Mouse (Mus musculus): Measurements from ENCODE around the gene Ttc27. TPM values are rescaled to one million over a fixed set of nuclear protein-coding genes. Genes with fewer than 3 reads are reported as not detected.
A peak's percentile ranks its signal among the peaks of the same experiment; 100 is the strongest.
"Not testable (repeated sequence)": the region's sequence is repeated elsewhere in the genome, so short reads cannot be mapped to it uniquely, and the experiment has no call there.

Gene Ttc27
- total RNA-seq (2018; cell fraction: chromatin; rRNA removed), result 10 to 100 TPM in 23 of 26 experiments, 1 to 10 TPM in 3; 6.0 to 44.6 (median 20.9) TPM
- total RNA-seq (2018; cell fraction: cytosol; rRNA removed), result 10 to 100 TPM in 7 of 26 experiments, 1 to 10 TPM in 19; 5.8 to 12.4 (median 9.2) TPM
- 10 to 100 TPM in 18 of 26 experiments, 1 to 10 TPM in 8; 6.2 to 27.7 (median 13.4) TPM for total RNA-seq (2018; cell fraction: nucleus; rRNA removed)
- 5.7 to 15.0 TPM (median 5.9 TPM) in 3 replicates for polyA plus RNA-seq (2018)

DNA sequence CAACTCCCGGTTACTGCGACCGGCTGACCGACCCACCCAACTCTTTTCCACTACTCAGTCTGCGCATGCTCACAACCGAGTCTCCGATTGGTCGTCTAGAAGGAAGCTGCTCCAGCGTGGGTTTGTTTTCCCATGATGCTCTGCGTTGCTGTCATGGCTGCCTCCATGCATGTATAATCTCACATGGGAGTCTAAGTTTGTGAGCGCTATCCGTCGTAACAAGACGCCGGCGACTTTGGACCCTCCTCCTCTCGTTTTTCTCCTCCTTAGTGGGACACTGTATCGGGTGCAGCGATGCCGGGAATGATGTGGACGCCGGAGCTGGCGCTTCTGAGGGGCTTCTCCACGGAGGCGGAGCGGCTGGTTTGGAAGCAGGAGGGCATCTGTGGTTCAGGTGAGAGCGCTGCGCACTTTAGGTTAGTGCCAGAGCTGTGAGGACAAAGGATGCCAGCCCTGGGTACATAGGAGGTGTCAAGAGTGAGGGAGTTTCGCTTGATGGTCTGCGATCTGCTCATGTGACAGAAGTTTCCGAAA lies at the start of gene Ttc27:
Gene Ttc27 (plus strand): TSS at position 115 of the 534 bp plus-strand sequence.
- Histone ChIP-seq H3K4me3 (ENCODE audit: inconsistent target) (peak within 1 kb of the TSS; percentile 99), H3K79me2 (ENCODE audit: inconsistent target) (0 out of 2 replicates have a peak, but pooled peaks cover 8% of the 10 kb centered on the region), H3K27ac (peak within 1 kb of the TSS; percentile 61), H3K36me3 (ENCODE audit: inconsistent target) (0 out of 2 replicates have a peak, but pooled peaks cover 9% of the 10 kb centered on the region)
- under 1% methylated on average over 31 of the region's 31 CpGs for WGBS (ENCODE audit: missing documents)

DNA sequence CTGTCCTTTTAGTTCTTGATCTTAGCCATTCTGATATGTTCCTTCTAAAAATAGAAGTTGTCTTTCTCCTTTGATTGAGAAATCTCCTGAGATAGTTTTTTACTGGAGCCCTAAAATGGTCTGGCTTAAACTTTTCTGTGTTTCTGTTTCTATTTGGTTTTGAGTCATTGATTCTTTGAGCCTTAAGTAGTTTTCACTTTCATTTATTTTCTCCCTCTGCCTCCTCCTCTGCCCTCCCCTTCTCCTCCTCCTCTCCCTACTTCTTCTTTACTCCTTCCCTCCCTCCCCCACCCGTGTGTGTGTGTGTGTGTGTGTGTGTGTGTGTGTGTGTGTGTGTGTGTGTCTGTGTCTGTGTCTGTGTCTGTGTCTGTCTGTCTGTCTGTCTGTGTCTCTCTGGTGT lies 49.5 kb upstream of the Ttc27 start:
- Histone ChIP-seq H3K4me3 (ENCODE audit: inconsistent target) (no peak overlapping the region), H3K27ac (peak overlapping the region; percentile 33), H3K36me3 (ENCODE audit: inconsistent target) (peaks cover 41% of the 10 kb centered on the region), H3K79me2 (ENCODE audit: inconsistent target) (no peaks in the 10 kb centered on the region)
- WGBS (ENCODE audit: missing documents), result no CpG with 5 or more reads among the region's 1 CpGs

DNA sequence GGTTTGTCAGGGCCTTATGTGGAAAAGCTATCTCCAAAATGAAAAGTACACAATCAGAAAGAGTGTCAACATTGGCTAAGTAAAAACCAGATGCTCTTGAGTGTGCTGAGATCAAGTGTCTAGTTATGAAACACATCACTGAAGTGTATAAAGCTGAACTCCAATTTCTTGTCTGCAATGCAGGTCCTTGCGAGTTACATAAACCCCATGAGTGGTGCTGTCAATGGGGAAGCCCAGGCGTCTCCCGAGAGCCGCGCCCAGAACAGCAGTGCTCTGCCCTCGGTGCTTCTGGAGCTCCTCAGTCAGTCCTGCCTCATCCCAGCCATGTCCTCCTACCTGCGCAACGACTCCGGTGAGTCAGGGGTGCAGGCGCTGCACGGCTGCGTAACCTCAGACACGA lies 47.5 kb upstream of the Ttc27 start:
- H3K36me3 ChIP-seq (ENCODE audit: inconsistent target), result peaks cover 34% of the 10 kb centered on the region
- WGBS (ENCODE audit: missing documents), result 96% methylated on average over 13 of the region's 13 CpGs
- H3K4me3 ChIP-seq (ENCODE audit: inconsistent target), result no peak overlapping the region
- H3K79me2 ChIP-seq (ENCODE audit: inconsistent target), result no peaks in the 10 kb centered on the region
- no peak overlapping the region for H3K27ac ChIP-seq

DNA sequence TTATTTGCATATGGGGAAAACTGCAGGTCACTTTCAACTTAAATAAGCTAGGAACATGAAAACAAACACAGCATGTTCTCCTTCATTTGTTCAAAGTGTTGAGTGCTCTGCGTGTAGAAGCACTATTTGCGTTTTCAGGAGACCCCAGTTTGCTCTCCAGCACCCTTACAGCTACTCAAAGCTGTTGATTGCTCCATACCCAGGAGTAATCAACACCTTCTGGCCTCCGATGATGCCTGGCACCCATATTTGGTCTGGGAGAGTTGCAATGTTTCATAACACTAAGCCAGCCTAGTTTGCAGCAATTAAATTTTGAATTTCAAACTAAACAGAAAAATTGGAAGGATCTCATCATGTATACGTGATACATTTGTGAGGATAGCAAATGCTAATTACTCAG lies 45.1 kb upstream of the Ttc27 start:
- Histone ChIP-seq H3K4me3 (ENCODE audit: inconsistent target) (no peak overlapping the region), H3K36me3 (ENCODE audit: inconsistent target) (peaks cover 51% of the 10 kb centered on the region), H3K79me2 (ENCODE audit: inconsistent target) (no peaks in the 10 kb centered on the region; the same call in 1 of the 2 replicates), H3K27ac (no peak overlapping the region)
- WGBS (ENCODE audit: missing documents), result 97% methylated on average over 4 of the region's 4 CpGs

DNA sequence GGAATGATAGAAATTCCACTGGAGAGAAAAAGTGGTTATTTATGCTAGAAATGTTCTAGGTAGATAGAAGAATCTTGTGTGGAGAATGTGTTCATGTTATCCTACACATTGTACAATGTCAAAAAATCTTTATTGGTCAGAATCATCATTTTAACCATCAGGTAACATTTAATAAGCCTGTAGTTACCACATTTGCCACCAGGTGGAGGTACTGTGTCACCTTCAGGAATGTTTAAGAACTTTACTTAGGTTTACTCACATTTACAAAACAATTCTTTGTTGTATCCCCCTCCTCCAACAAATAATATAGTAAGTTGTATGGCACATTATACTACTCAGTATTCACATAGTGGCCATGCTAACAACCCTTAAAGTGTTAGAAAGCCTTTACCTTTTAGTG lies 44.3 kb upstream of the Ttc27 start:
- H3K27ac ChIP-seq, result no peak overlapping the region
- H3K79me2 ChIP-seq (ENCODE audit: inconsistent target), result no peaks in the 10 kb centered on the region; the same call in 1 of the 2 replicates
- peaks cover 59% of the 10 kb centered on the region for H3K36me3 ChIP-seq (ENCODE audit: inconsistent target)

DNA sequence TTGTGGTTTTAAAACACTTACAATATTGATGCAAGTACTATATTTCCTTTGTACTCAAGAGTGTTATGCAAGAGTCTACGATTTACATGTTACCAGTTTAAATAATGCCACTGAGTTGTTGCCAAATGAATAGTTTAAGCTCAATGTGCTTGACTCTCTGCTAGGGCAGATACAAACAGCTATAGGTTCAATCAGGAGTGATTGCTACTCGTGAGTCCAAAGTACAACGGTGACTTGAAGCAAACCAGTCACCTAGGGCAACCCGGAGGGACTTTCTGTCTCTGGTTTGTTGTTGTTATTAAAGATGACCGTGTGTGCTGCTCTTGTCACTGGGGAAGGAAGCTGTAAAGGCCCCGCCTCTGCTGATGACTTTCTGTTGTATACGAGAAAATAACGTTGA lies 39.5 kb upstream of the Ttc27 start:
- Histone ChIP-seq H3K27ac (no peak overlapping the region), H3K36me3 (ENCODE audit: inconsistent target) (peaks cover 48% of the 10 kb centered on the region), H3K4me3 (ENCODE audit: inconsistent target) (no peak overlapping the region), H3K79me2 (ENCODE audit: inconsistent target) (no peaks in the 10 kb centered on the region; the same call in 1 of the 2 replicates)
- 85% methylated on average over 8 of the region's 8 CpGs for WGBS (ENCODE audit: missing documents)

More for the DNA sequence above, 44.3 kb upstream of the Ttc27 start:
- H3K4me3 ChIP-seq (ENCODE audit: inconsistent target), result no peak overlapping the region

DNA sequence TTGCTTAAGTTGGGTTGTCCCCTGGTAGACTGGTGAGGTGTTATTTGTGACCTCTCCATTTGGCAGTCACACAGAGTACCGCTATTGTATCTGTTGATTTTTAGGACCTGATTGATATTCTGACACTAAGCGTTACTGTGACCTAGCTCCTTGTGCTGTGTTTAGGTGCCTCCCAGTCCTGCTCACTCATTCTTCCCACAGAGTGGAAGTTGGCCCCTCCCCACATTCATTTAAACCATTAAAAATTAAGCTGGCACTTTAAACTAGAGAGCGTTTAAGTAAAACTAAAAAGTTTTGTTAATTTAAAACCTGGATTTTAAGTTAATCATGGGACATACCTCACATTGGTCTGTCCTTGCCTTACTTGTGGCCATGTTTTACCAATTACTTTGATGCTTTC lies 32.6 kb upstream of the Ttc27 start:
- Histone ChIP-seq H3K36me3 (ENCODE audit: inconsistent target) (peaks cover 18% of the 10 kb centered on the region), H3K4me3 (ENCODE audit: inconsistent target) (no peak overlapping the region), H3K79me2 (ENCODE audit: inconsistent target) (no peaks in the 10 kb centered on the region), H3K27ac (no peak overlapping the region)
- WGBS (ENCODE audit: missing documents), result 100% methylated on average over 3 of the region's 3 CpGs

DNA sequence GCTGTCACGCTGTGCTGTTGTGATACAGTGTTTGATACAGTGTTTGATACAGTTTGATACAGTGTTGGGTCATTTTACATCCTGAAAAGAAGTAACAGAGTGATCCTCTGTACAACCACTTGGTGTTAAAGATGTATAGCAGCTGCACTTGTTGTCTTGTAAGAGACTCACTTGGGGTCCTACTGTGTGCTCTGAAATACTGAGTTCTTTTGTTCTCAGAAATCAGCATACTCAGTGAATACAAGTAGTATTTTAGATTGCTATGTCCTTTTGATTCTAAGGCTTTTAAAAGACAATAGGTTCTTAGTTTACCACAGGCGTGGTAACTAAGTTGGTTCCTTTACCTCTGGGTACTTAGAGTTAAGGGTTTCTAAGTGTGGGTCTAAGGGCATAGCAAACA lies 29.0 kb upstream of the Ttc27 start:
- Histone ChIP-seq H3K79me2 (ENCODE audit: inconsistent target) (no peaks in the 10 kb centered on the region), H3K27ac (no peak overlapping the region), H3K36me3 (ENCODE audit: inconsistent target) (peaks cover 47% of the 10 kb centered on the region), H3K4me3 (ENCODE audit: inconsistent target) (no peak overlapping the region)
- WGBS (ENCODE audit: missing documents), result 94% methylated on average over 2 of the region's 2 CpGs

DNA sequence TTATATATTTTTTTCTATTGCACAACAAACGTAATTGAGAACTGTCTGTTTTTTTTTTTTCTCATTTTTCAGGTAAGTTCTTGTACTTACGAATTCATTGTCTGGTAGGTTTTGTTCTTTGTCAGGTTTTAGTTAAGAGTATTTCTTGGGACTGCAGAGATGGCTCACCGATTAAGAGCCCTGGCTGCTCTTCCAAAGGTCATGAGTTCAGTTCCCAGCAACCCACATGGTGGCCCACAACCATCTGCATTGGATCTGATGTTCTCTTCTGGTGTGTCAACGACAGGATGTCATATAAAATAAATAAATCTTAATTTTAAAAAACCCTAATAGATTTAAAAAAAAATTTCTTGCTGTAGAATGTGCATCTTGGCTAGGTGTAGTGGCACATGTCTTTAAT lies 28.1 kb upstream of the Ttc27 start:
- Histone ChIP-seq H3K36me3 (ENCODE audit: inconsistent target) (peaks cover 50% of the 10 kb centered on the region), H3K79me2 (ENCODE audit: inconsistent target) (no peaks in the 10 kb centered on the region), H3K4me3 (ENCODE audit: inconsistent target) (no peak overlapping the region), H3K27ac (no peak overlapping the region)
- 92% methylated on average over 4 of the region's 4 CpGs for WGBS (ENCODE audit: missing documents)

DNA sequence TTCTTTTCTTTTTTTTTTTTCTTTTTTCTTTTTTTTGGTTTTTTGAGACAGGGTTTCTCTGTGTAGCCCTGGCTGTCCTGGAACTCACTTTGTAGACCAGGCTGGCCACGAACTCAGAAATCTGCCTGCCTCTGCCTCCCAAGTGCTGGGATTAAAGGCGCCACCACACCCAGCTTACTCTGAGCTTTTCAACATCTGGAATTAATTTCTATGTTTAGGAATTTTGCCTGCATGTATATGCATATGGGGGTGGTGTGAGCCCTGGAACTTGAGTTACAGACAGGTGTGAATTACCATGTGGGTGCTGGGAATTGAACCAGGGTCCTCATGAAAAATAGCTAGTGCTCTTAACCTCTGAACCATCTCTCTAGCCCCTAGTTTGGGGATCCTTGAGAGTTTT lies 15.9 kb upstream of the Ttc27 start:
- H3K27ac ChIP-seq; H3K4me3 ChIP-seq (ENCODE audit: inconsistent target); H3K79me2 ChIP-seq (ENCODE audit: inconsistent target): not testable (repeated sequence)
- peaks cover 59% of the 10 kb centered on the region for H3K36me3 ChIP-seq (ENCODE audit: inconsistent target)
- 96% methylated on average over 2 of the region's 2 CpGs for WGBS (ENCODE audit: missing documents)

DNA sequence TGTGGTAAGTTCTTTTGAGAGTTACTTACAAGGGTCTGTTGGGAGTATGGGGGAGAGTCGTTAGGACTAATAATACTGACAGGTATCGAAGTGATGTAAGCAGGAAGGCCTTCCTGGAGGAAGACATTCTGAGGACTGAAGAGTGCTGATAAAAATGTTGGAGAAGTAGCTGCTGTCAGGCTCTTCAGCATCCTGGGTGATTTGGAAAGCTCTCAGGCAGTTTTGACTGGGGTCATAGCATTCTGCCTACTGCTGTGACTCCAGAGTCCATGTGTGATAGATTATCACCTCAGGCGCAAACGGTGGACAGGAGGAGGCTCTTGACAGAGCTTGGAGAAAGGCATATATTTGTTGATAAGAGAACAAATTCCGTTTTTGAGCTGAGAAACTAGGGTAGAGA lies 12.1 kb upstream of the Ttc27 start:
- no peaks in the 10 kb centered on the region for H3K79me2 ChIP-seq (ENCODE audit: inconsistent target)
- H3K27ac ChIP-seq, result no peak overlapping the region
- H3K36me3 ChIP-seq (ENCODE audit: inconsistent target), result peaks cover 23% of the 10 kb centered on the region
- no peak overlapping the region for H3K4me3 ChIP-seq (ENCODE audit: inconsistent target)
- 91% methylated on average over 5 of the region's 5 CpGs for WGBS (ENCODE audit: missing documents)

DNA sequence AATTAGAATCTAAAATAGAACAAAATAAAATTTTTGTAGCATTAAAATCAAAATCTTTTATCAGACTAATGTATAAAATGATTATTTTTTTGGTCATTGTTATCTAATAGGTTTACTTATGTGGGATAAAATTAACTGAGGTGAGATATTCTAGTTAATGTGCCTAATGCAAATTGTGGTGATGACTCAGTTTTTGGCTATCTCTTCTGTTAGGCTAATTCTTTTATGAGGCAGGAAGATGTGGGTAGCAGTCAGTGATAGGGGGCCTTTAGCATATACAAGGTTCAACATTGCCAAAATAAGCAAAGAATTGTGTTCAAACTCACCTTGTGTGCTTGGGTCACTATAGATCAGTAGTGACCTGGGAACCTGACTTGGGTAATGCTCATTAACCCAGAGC lies 10.9 kb upstream of the Ttc27 start:
- Histone ChIP-seq H3K79me2 (ENCODE audit: inconsistent target) (no peaks in the 10 kb centered on the region), H3K4me3 (ENCODE audit: inconsistent target) (no peak overlapping the region), H3K36me3 (ENCODE audit: inconsistent target) (peaks cover 13% of the 10 kb centered on the region), H3K27ac (no peak overlapping the region)

DNA sequence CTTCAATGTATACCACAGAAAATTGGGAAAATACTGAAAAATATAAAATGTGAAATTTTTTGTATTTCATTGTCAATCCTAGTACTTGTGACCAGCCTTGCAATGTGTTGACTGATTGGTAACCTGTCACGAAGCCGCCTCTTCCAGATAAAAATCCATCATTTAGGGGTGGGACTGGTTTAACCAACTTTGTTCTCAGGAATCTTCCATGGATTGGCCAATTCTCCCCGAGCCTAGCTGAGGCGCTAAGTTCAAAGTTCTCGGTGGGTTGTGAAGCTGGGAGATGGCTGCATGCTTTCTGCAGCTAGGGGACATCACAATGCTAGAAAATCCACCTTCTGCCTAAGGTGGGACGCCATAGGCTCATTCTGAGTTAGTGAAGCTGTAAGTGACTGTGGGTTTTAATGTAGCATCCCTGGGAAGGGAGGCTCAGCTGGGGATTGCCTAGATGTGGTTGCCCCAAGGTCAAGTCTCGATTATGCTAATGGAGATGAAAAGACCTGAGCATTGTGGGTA lies 9.8 kb upstream of the Ttc27 start:
- H3K36me3 ChIP-seq (ENCODE audit: inconsistent target), result peaks cover 5% of the 10 kb centered on the region; the same call in 1 of the 2 replicates
- H3K79me2 ChIP-seq (ENCODE audit: inconsistent target), result no peaks in the 10 kb centered on the region
- WGBS (ENCODE audit: missing documents), result 93% methylated on average over 7 of the region's 7 CpGs
- H3K4me3 ChIP-seq (ENCODE audit: inconsistent target), result no peak overlapping the region
- no peak overlapping the region for H3K27ac ChIP-seq

DNA sequence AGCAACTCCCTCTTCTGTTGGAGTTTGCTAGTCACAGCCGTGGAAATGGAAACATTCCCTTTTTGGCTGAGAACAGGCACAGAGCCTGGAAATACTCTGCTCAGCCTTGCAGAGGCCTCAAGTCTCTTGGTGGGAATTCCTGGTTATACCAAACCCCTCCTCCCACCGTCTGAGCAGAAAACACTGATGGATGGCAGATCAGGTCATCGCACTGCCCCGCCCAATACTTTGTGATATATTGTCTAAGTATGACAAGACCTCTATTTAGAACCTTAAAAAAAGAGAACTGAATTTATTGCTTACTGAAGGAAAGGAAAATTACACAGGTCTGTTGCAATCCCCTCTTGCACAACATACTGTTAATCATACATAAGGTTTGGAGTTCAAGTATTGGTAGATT lies 6.8 kb upstream of the Ttc27 start:
- WGBS (ENCODE audit: missing documents), result 32% methylated on average over 4 of the region's 4 CpGs
- H3K4me3 ChIP-seq (ENCODE audit: inconsistent target), result no peak overlapping the region
- H3K79me2 ChIP-seq (ENCODE audit: inconsistent target), result no peaks in the 10 kb centered on the region
- peak overlapping the region; percentile 62 for H3K27ac ChIP-seq
- H3K36me3 ChIP-seq (ENCODE audit: inconsistent target), result no peaks in the 10 kb centered on the region

DNA sequence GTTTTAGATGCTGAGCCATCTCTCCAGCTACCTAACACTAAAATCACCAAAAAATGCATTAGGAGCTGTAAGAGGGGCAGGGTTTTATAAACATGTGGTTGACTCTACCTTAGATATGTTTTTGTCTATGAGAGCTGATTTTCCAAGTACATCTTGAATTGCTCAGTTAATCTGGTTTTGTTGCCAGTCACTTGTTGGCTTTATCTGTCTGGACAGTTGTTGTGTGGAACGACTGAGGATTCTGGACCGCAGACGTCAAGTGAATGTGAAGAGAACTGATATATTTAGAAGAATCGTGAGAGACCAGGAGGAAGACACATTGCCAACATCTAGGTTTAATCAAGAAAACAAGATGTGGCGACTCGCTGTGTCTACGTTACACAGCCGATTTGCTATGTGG lies 5.9 kb upstream of the Ttc27 start:
- no peaks in the 10 kb centered on the region for H3K36me3 ChIP-seq (ENCODE audit: inconsistent target)
- no peaks in the 10 kb centered on the region for H3K79me2 ChIP-seq (ENCODE audit: inconsistent target)
- 94% methylated on average over 8 of the region's 8 CpGs for WGBS (ENCODE audit: missing documents)
- H3K27ac ChIP-seq, result peak overlapping the region; percentile 62
- H3K4me3 ChIP-seq (ENCODE audit: inconsistent target), result no peak overlapping the region

Measured in macrophage (primary cell).